Mouse (Mus musculus) embryo, embryonic 11 days (tissue): ENCODE data around the gene Ms4a4d.

Experiments used
- DNase-seq: peaks from one replicate; pipeline ENCODE4 v3.0.0-alpha.2; 2015

Ms4a4d gene

DNA sequence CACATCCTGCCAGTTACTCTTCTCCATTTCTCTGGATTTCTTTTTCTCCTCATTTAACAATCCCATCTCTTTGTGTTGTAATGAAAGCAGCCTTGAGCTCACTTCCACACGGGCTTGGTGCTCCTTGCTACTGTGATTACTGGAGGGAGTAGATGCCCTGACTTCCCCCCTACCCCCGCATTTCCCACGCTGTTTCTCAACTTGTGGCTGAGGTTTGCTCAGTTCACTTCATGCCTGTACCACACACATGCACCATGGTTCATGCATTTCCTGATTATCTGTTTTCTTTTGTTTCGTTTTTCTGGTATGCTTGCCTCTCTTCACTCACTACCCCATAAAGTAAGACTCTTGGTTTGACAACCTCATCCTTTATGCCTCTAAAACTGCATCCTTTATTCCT, 52.6 kb downstream of the Ms4a4d start:
- no peak for DNase-seq

GRCm38 (mm10) chr19:11589891-11590449, 53.4 kb downstream of the Ms4a4d start:
- no peak for DNase-seq

- DNase-seq: no peak
Measured at GRCm38 (mm10) chr19:11601349-11601748, 64.7 kb downstream of the Ms4a4d start.

GRCm38 (mm10) chr19:11602026-11602425, 65.4 kb downstream of the Ms4a4d start:
- DNase-seq: peak; percentile 24

GRCm38 (mm10) chr19:11604603-11605002, 68.0 kb downstream of the Ms4a4d start, which contains the start of gene Ms4a6d:
Gene Ms4a6d (minus strand): TSS chr19:11604849.
- no peak for DNase-seq
